Comparison of ENCODE assay signal across 26 mouse cellular contexts in genomic region chr12:26146336-26146735, GRCm38 (mm10).
DNase-seq lines count a peak whose midpoint lies in the region; ATAC-seq and TF ChIP-seq lines count a peak whose summit lies in the region.
"Had no signal": no experiment of that assay in that cellular context is flagged by ENCODE, and none has a peak within 500 bp of the region (broad histone marks: within the 10 kb centered on the region; RNA-seq: fewer than 3 reads in every experiment).

No protein-coding gene starts in this region.

- no peak overlapping the region for H3K9ac ChIP-seq in hindbrain, embryonic 15.5 days
- no peak overlapping the region for H3K9ac ChIP-seq in hindbrain, postnatal 0 days (replicated peaks; ENCODE audit: low read length)
- no peak overlapping the region for H3K9ac ChIP-seq in kidney, postnatal 0 days (ENCODE audit: low read depth, low read length)
- no peak overlapping the region for H3K9ac ChIP-seq in limb, embryonic 11.5 days (ENCODE audit: low read length)
- H3K9ac ChIP-seq in neural tube, embryonic 14.5 days (replicated peaks; ENCODE audit: low read depth, low read length), result no peak overlapping the region
- no peak overlapping the region for H3K9ac ChIP-seq in forebrain, embryonic 11.5 days (ENCODE audit: low read length)
- H3K9ac ChIP-seq: embryonic facial prominence, embryonic 12.5 days; forebrain, embryonic 12.5 days had no signal

- H3K27me3 ChIP-seq in hindbrain, embryonic 15.5 days, result no peaks in the 10 kb centered on the region
- no peaks in the 10 kb centered on the region for H3K27me3 ChIP-seq in hindbrain, postnatal 0 days (ENCODE audit: insufficient read depth, low read length)
- no peaks in the 10 kb centered on the region for H3K27me3 ChIP-seq in kidney, postnatal 0 days (ENCODE audit: insufficient read depth, low read length)
- no peaks in the 10 kb centered on the region for H3K27me3 ChIP-seq in limb, embryonic 11.5 days (ENCODE audit: control insufficient read depth, insufficient read depth, low read length)
- no peaks in the 10 kb centered on the region for H3K27me3 ChIP-seq in limb, embryonic 10.5 days (ENCODE audit: low read depth, poor library complexity, severe bottlenecking)
- no peaks in the 10 kb centered on the region for H3K27me3 ChIP-seq in neural tube, embryonic 14.5 days (ENCODE audit: control insufficient read depth, insufficient read depth, low read length)
- H3K27me3 ChIP-seq in forebrain, embryonic 11.5 days (ENCODE audit: control insufficient read depth, insufficient read depth, low read length), result no peaks in the 10 kb centered on the region
- H3K27me3 ChIP-seq: CH12.LX; embryonic facial prominence, embryonic 12.5 days; forebrain, embryonic 12.5 days had no signal

- no peak for TF ChIP-seq CTCF in hindbrain, postnatal 0 days (IDR thresholded peaks at IDR 0.05; ENCODE audit: low read depth)
- no peak for TF ChIP-seq CTCF in kidney, postnatal 0 days (IDR thresholded peaks at IDR 0.05; ENCODE audit: low read depth)

- peak overlapping the region; percentile 32 for H3K27ac ChIP-seq in hindbrain, embryonic 15.5 days (replicated peaks)
- H3K27ac ChIP-seq in hindbrain, postnatal 0 days, result no peak overlapping the region
- H3K27ac ChIP-seq in kidney, postnatal 0 days, result no peak overlapping the region
- H3K27ac ChIP-seq in limb, embryonic 11.5 days (replicated peaks; ENCODE audit: low read depth, low read length), result no peak overlapping the region
- H3K27ac ChIP-seq in limb, embryonic 10.5 days, result no peak overlapping the region
- H3K27ac ChIP-seq in neural tube, embryonic 14.5 days (ENCODE audit: low read depth, low read length), result no peak overlapping the region; the same call in 1 of the 2 replicates
- H3K27ac ChIP-seq in forebrain, embryonic 11.5 days (ENCODE audit: low read depth, low read length), result no peak overlapping the region
- H3K27ac ChIP-seq: embryonic facial prominence, embryonic 10.5 days; embryonic facial prominence, embryonic 12.5 days; forebrain, embryonic 12.5 days had no signal

- 52% methylated on average over 3 of the region's 3 CpGs for WGBS in hindbrain, embryonic 15.5 days
- 56% methylated on average over 3 of the region's 3 CpGs for WGBS in hindbrain, postnatal 0 days
- WGBS in kidney, postnatal 0 days, result 56% methylated on average over 3 of the region's 3 CpGs
- WGBS in limb, embryonic 11.5 days, result 74% methylated on average over 3 of the region's 3 CpGs
- WGBS in limb, embryonic 10.5 days, result 79% methylated on average over 3 of the region's 3 CpGs
- WGBS in neural tube, embryonic 14.5 days, result 59% methylated on average over 3 of the region's 3 CpGs
- WGBS in forebrain, embryonic 11.5 days, result 73% methylated on average over 3 of the region's 3 CpGs

- H3K36me3 ChIP-seq in hindbrain, embryonic 15.5 days, result no peaks in the 10 kb centered on the region
- H3K36me3 ChIP-seq in hindbrain, postnatal 0 days (ENCODE audit: insufficient read depth, low read length), result no peaks in the 10 kb centered on the region
- H3K36me3 ChIP-seq in kidney, postnatal 0 days (ENCODE audit: insufficient read depth, low read length), result no peaks in the 10 kb centered on the region
- no peaks in the 10 kb centered on the region for H3K36me3 ChIP-seq in limb, embryonic 11.5 days (ENCODE audit: control insufficient read depth, insufficient read depth, low read length)
- no peaks in the 10 kb centered on the region for H3K36me3 ChIP-seq in limb, embryonic 10.5 days
- no peaks in the 10 kb centered on the region for H3K36me3 ChIP-seq in neural tube, embryonic 14.5 days (ENCODE audit: control insufficient read depth, insufficient read depth, low read length)
- H3K36me3 ChIP-seq in forebrain, embryonic 11.5 days (ENCODE audit: control insufficient read depth, insufficient read depth, low read length), result no peaks in the 10 kb centered on the region
- H3K36me3 ChIP-seq: embryonic facial prominence, embryonic 10.5 days; embryonic facial prominence, embryonic 12.5 days; forebrain, embryonic 12.5 days; G1E had no signal

- H3K4me2 ChIP-seq in hindbrain, embryonic 15.5 days, result no peak overlapping the region
- H3K4me2 ChIP-seq in hindbrain, postnatal 0 days (ENCODE audit: low read depth, low read length), result no peak overlapping the region
- no peak overlapping the region for H3K4me2 ChIP-seq in kidney, postnatal 0 days (ENCODE audit: low read length)
- H3K4me2 ChIP-seq in limb, embryonic 11.5 days (ENCODE audit: low read depth, severe bottlenecking), result no peak overlapping the region
- H3K4me2 ChIP-seq in neural tube, embryonic 14.5 days (ENCODE audit: low read depth, low read length), result no peak overlapping the region
- no peak overlapping the region for H3K4me2 ChIP-seq in forebrain, embryonic 11.5 days (ENCODE audit: low read depth, low read length, severe bottlenecking)
- H3K4me2 ChIP-seq: embryonic facial prominence, embryonic 12.5 days; forebrain, embryonic 12.5 days had no signal

- no peak for DNase-seq in hindbrain, postnatal 0 days (ENCODE audit: low spot score)
- DNase-seq in kidney, postnatal 0 days (ENCODE audit: low spot score), result peak; percentile 29
- no peak for DNase-seq in kidney, postnatal 10 days
- DNase-seq in limb, embryonic 11.5 days (ENCODE audit: low spot score), result peak; percentile 9
- DNase-seq in limb, embryonic 10.5 days (ENCODE audit: low spot score), result no peak
- no peak for DNase-seq in forebrain, embryonic 11.5 days (ENCODE audit: low spot score)
- DNase-seq: adrenal gland, adult 8-10 months; adrenal gland, postnatal 14 days; adrenal gland, postnatal 36 days; B cell, adult 2 months; cerebellum, adult 11-12 months; cerebellum, adult 2 months; cerebellum, adult 9-10 months; cerebellum, postnatal 10 days; cerebellum, postnatal 25 days had no signal

- H3K4me3 ChIP-seq in hindbrain, embryonic 15.5 days, result no peak overlapping the region
- no peak overlapping the region for H3K4me3 ChIP-seq in hindbrain, postnatal 0 days (ENCODE audit: low read length)
- H3K4me3 ChIP-seq in kidney, postnatal 0 days (replicated peaks; ENCODE audit: low read depth, low read length), result no peak overlapping the region
- H3K4me3 ChIP-seq in limb, embryonic 11.5 days (ENCODE audit: low read depth, low read length), result no peak overlapping the region
- no peak overlapping the region for H3K4me3 ChIP-seq in limb, embryonic 10.5 days
- H3K4me3 ChIP-seq in neural tube, embryonic 14.5 days (ENCODE audit: low read depth, low read length), result no peak overlapping the region
- H3K4me3 ChIP-seq in forebrain, embryonic 11.5 days (ENCODE audit: low read depth, low read length), result no peak overlapping the region
- H3K4me3 ChIP-seq: embryonic facial prominence, embryonic 10.5 days; embryonic facial prominence, embryonic 12.5 days; forebrain, embryonic 12.5 days had no signal

- ATAC-seq in hindbrain, embryonic 15.5 days (ENCODE audit: low FRiP score, low read depth), result peak; percentile 62; the same call in 1 of the 2 replicates
- no peak for ATAC-seq in hindbrain, postnatal 0 days
- ATAC-seq in kidney, postnatal 0 days (replicated peaks; ENCODE audit: low FRiP score, low read depth), result no peak
- no peak for ATAC-seq in limb, embryonic 11.5 days (ENCODE audit: insufficient number of reproducible peaks, low FRiP score, low TSS enrichment, low read depth)
- 0 out of 2 replicates have a peak, but pooled peaks have one; percentile 51 for ATAC-seq in neural tube, embryonic 14.5 days (ENCODE audit: low read depth)
- ATAC-seq in forebrain, embryonic 11.5 days (replicated peaks; ENCODE audit: low FRiP score), result no peak
- ATAC-seq: activated CD4-positive, CD25-positive, alpha-beta regulatory T cell, adult 4 months; CD4-positive, CD25-positive, alpha-beta regulatory T cell, adult 4 months; forebrain, embryonic 14.5 days; Patski had no signal

- peaks cover 10% of the 10 kb centered on the region for H3K4me1 ChIP-seq in hindbrain, embryonic 15.5 days (replicated peaks)
- 0 out of 2 replicates have a peak, but pooled peaks cover 3% of the 10 kb centered on the region for H3K4me1 ChIP-seq in hindbrain, postnatal 0 days (ENCODE audit: insufficient read depth, low read length)
- no peaks in the 10 kb centered on the region for H3K4me1 ChIP-seq in kidney, postnatal 0 days (replicated peaks; ENCODE audit: insufficient read depth, low read length)
- no peaks in the 10 kb centered on the region for H3K4me1 ChIP-seq in limb, embryonic 11.5 days (ENCODE audit: control insufficient read depth, insufficient read depth, low read length)
- no peaks in the 10 kb centered on the region for H3K4me1 ChIP-seq in limb, embryonic 10.5 days
- 0 out of 2 replicates have a peak, but pooled peaks cover 9% of the 10 kb centered on the region for H3K4me1 ChIP-seq in neural tube, embryonic 14.5 days (ENCODE audit: control insufficient read depth, insufficient read depth, low read length)
- no peaks in the 10 kb centered on the region for H3K4me1 ChIP-seq in forebrain, embryonic 11.5 days (replicated peaks; ENCODE audit: control insufficient read depth, insufficient read depth, low read length)

- H3K9me3 ChIP-seq in hindbrain, embryonic 15.5 days, result no peaks in the 10 kb centered on the region
- no peaks in the 10 kb centered on the region for H3K9me3 ChIP-seq in hindbrain, postnatal 0 days (ENCODE audit: low read length)
- H3K9me3 ChIP-seq in kidney, postnatal 0 days (replicated peaks; ENCODE audit: low read length), result no peaks in the 10 kb centered on the region
- no peaks in the 10 kb centered on the region for H3K9me3 ChIP-seq in limb, embryonic 11.5 days (ENCODE audit: control insufficient read depth, low read length)
- H3K9me3 ChIP-seq in limb, embryonic 10.5 days (replicated peaks), result no peaks in the 10 kb centered on the region
- no peaks in the 10 kb centered on the region for H3K9me3 ChIP-seq in neural tube, embryonic 14.5 days (ENCODE audit: control insufficient read depth, low read length)
- H3K9me3 ChIP-seq in forebrain, embryonic 11.5 days (ENCODE audit: control insufficient read depth, low read length), result no peaks in the 10 kb centered on the region
- H3K9me3 ChIP-seq: embryonic facial prominence, embryonic 10.5 days; embryonic facial prominence, embryonic 12.5 days; forebrain, embryonic 12.5 days had no signal

Comparison
In these comparisons a context has a peak if more than half of its experiments do, and no peak if none do; other contexts are left out.
1. ATAC-seq: peak in hindbrain, embryonic 15.5 days (single experiment) and neural tube, embryonic 14.5 days (single experiment); none in hindbrain, postnatal 0 days (single experiment), kidney, postnatal 0 days (single experiment), limb, embryonic 11.5 days (single experiment) and forebrain, embryonic 11.5 days (single experiment).
2. DNase-seq: peak in kidney, postnatal 0 days (single experiment) and limb, embryonic 11.5 days (single experiment); none in hindbrain, postnatal 0 days (single experiment), kidney, postnatal 10 days (single experiment), limb, embryonic 10.5 days (single experiment) and forebrain, embryonic 11.5 days (single experiment).